Mouse (Mus musculus) ES-Bruce4 (cell line): Measurements from ENCODE around the gene Nfkbib.

Experiments used
- CTCF ChIP-seq: IDR thresholded peaks from one replicate; pipeline ENCODE4 v1.8.1; 2011; ENCODE audit warnings: low read depth, low read length
- POLR2A ChIP-seq: IDR thresholded peaks from one replicate; pipeline ENCODE4 v1.8.1; 2011; ENCODE audit warnings: low read length; ENCODE audit not compliant: insufficient read depth

GRCm38 (mm10) chr7:28758623-28759022 is 8.7 kb downstream of the Nfkbib start:
- TF ChIP-seq POLR2A: no peak
- no peak for TF ChIP-seq CTCF
